Mouse (Mus musculus): ENCODE measurements around the gene Marveld2. TPM values are rescaled to one million over a fixed set of nuclear protein-coding genes. Genes with fewer than 3 reads are reported as not detected.

The Marveld2 gene
- polyA plus RNA-seq, 1 experiment from 2014 or later = 20.5 TPM

- Histone ChIP-seq H3K36me3 (ENCODE audit: insufficient read depth, low read length) (no peaks in the 10 kb centered on the region), H3K4me1 (ENCODE audit: insufficient read depth, low read length) (peaks cover 6% of the 10 kb centered on the region; the same call in 1 of the 2 replicates), H3K9me3 (ENCODE audit: low read length) (no peaks in the 10 kb centered on the region), H3K4me3 (ENCODE audit: low read length) (no peak overlapping the region), H3K4me2 (replicated peaks; ENCODE audit: low read depth, low read length) (0 out of 2 replicates have a peak overlapping the region, but pooled peaks have one; percentile 10), H3K27ac (ENCODE audit: low read length) (no peak overlapping the region), H3K27me3 (ENCODE audit: insufficient read depth, low read length) (no peaks in the 10 kb centered on the region), H3K9ac (replicated peaks; ENCODE audit: low read length) (no peak overlapping the region)
- peak; percentile 50; the same call in 1 of the 2 replicates for ATAC-seq (ENCODE audit: low FRiP score, low TSS enrichment)
- WGBS = 18% methylated on average over 3 of the region's 3 CpGs
Observed at GRCm38 (mm10) chr13:100581701-100582100, 35.1 kb downstream of the Marveld2 start.

- no peak overlapping the region for H3K27ac ChIP-seq (ENCODE audit: low read length)
- H3K9ac ChIP-seq (replicated peaks; ENCODE audit: low read length) = no peak overlapping the region
- no peak overlapping the region for H3K4me3 ChIP-seq (ENCODE audit: low read length)
- no peak for ATAC-seq (ENCODE audit: low FRiP score, low TSS enrichment)
- H3K4me1 ChIP-seq (ENCODE audit: insufficient read depth, low read length) = peaks cover 6% of the 10 kb centered on the region; the same call in 1 of the 2 replicates
- H3K36me3 ChIP-seq (ENCODE audit: insufficient read depth, low read length) = no peaks in the 10 kb centered on the region
- H3K4me2 ChIP-seq (replicated peaks; ENCODE audit: low read depth, low read length) = no peak overlapping the region
- H3K27me3 ChIP-seq (ENCODE audit: insufficient read depth, low read length) = no peaks in the 10 kb centered on the region
- H3K9me3 ChIP-seq (ENCODE audit: low read length) = no peaks in the 10 kb centered on the region
Observed at GRCm38 (mm10) chr13:100579951-100580350, 36.8 kb downstream of the Marveld2 start.

GRCm38 (mm10) chr13:100579220-100579619 is 37.6 kb downstream of the Marveld2 start:
- 69% methylated on average over 3 of the region's 3 CpGs for WGBS
- H3K27ac ChIP-seq (ENCODE audit: low read length) = no peak overlapping the region
- H3K36me3 ChIP-seq (ENCODE audit: insufficient read depth, low read length) = no peaks in the 10 kb centered on the region
- H3K4me2 ChIP-seq (replicated peaks; ENCODE audit: low read depth, low read length) = no peak overlapping the region
- H3K4me3 ChIP-seq (ENCODE audit: low read length) = no peak overlapping the region
- H3K9ac ChIP-seq (replicated peaks; ENCODE audit: low read length) = no peak overlapping the region
- no peak for ATAC-seq (ENCODE audit: low FRiP score, low TSS enrichment)
- no peaks in the 10 kb centered on the region for H3K27me3 ChIP-seq (ENCODE audit: insufficient read depth, low read length)
- no peaks in the 10 kb centered on the region for H3K9me3 ChIP-seq (ENCODE audit: low read length)
- peaks cover 6% of the 10 kb centered on the region; the same call in 1 of the 2 replicates for H3K4me1 ChIP-seq (ENCODE audit: insufficient read depth, low read length)

- ATAC-seq (ENCODE audit: low FRiP score, low TSS enrichment) = no peak
- no peak overlapping the region for H3K27ac ChIP-seq (ENCODE audit: low read length)
- H3K4me1 ChIP-seq (ENCODE audit: insufficient read depth, low read length) = no peaks in the 10 kb centered on the region
- WGBS = 58% methylated on average over 2 of the region's 2 CpGs
- H3K4me3 ChIP-seq (ENCODE audit: low read length) = no peak overlapping the region
- no peaks in the 10 kb centered on the region for H3K27me3 ChIP-seq (ENCODE audit: insufficient read depth, low read length)
- no peaks in the 10 kb centered on the region for H3K9me3 ChIP-seq (ENCODE audit: low read length)
- no peak overlapping the region for H3K9ac ChIP-seq (replicated peaks; ENCODE audit: low read length)
- H3K36me3 ChIP-seq (ENCODE audit: insufficient read depth, low read length) = no peaks in the 10 kb centered on the region
- no peak overlapping the region for H3K4me2 ChIP-seq (replicated peaks; ENCODE audit: low read depth, low read length)
Observed at GRCm38 (mm10) chr13:100575950-100576349, 40.8 kb downstream of the Marveld2 start.

GRCm38 (mm10) chr13:100570713-100571112 is 46.1 kb downstream of the Marveld2 start:
- H3K27me3 ChIP-seq (ENCODE audit: insufficient read depth, low read length) = no peaks in the 10 kb centered on the region
- H3K27ac ChIP-seq (ENCODE audit: low read length) = no peak overlapping the region
- no peak overlapping the region for H3K9ac ChIP-seq (replicated peaks; ENCODE audit: low read length)
- no peaks in the 10 kb centered on the region for H3K9me3 ChIP-seq (ENCODE audit: low read length)
- no peak for ATAC-seq (ENCODE audit: low FRiP score, low TSS enrichment)
- H3K4me2 ChIP-seq (replicated peaks; ENCODE audit: low read depth, low read length) = no peak overlapping the region
- no peak overlapping the region for H3K4me3 ChIP-seq (ENCODE audit: low read length)
- H3K36me3 ChIP-seq (ENCODE audit: insufficient read depth, low read length) = no peaks in the 10 kb centered on the region
- WGBS = 53% methylated on average over 2 of the region's 2 CpGs
- H3K4me1 ChIP-seq (ENCODE audit: insufficient read depth, low read length) = no peaks in the 10 kb centered on the region

- ATAC-seq (ENCODE audit: low FRiP score, low TSS enrichment) = no peak
- Histone ChIP-seq H3K9ac (replicated peaks; ENCODE audit: low read length) (no peak overlapping the region), H3K36me3 (ENCODE audit: insufficient read depth, low read length) (no peaks in the 10 kb centered on the region), H3K9me3 (ENCODE audit: low read length) (no peaks in the 10 kb centered on the region), H3K4me1 (ENCODE audit: insufficient read depth, low read length) (no peaks in the 10 kb centered on the region), H3K4me2 (replicated peaks; ENCODE audit: low read depth, low read length) (no peak overlapping the region), H3K4me3 (ENCODE audit: low read length) (no peak overlapping the region), H3K27ac (ENCODE audit: low read length) (no peak overlapping the region), H3K27me3 (ENCODE audit: insufficient read depth, low read length) (no peaks in the 10 kb centered on the region)
- WGBS = 100% methylated on average over 1 of the region's 1 CpGs
Observed at GRCm38 (mm10) chr13:100568359-100568758, 48.4 kb downstream of the Marveld2 start.

- Histone ChIP-seq H3K27me3 (ENCODE audit: insufficient read depth, low read length) (no peaks in the 10 kb centered on the region), H3K4me1 (ENCODE audit: insufficient read depth, low read length) (no peaks in the 10 kb centered on the region; the same call in 1 of the 2 replicates), H3K4me3 (ENCODE audit: low read length) (no peak overlapping the region), H3K27ac (ENCODE audit: low read length) (no peak overlapping the region), H3K9ac (replicated peaks; ENCODE audit: low read length) (no peak overlapping the region), H3K9me3 (ENCODE audit: low read length) (no peaks in the 10 kb centered on the region), H3K36me3 (ENCODE audit: insufficient read depth, low read length) (no peaks in the 10 kb centered on the region), H3K4me2 (replicated peaks; ENCODE audit: low read depth, low read length) (no peak overlapping the region)
- 78% methylated on average over 9 of the region's 9 CpGs for WGBS
- no peak for ATAC-seq (ENCODE audit: low FRiP score, low TSS enrichment)
Observed at GRCm38 (mm10) chr13:100559449-100559848, 57.3 kb downstream of the Marveld2 start.

- peaks cover 12% of the 10 kb centered on the region for H3K4me1 ChIP-seq (ENCODE audit: insufficient read depth, low read length)
- 43% methylated on average over 4 of the region's 4 CpGs for WGBS
- H3K27me3 ChIP-seq (ENCODE audit: insufficient read depth, low read length) = peaks cover 19% of the 10 kb centered on the region
- no peak for ATAC-seq (ENCODE audit: low FRiP score, low TSS enrichment)
- no peak overlapping the region for H3K27ac ChIP-seq (ENCODE audit: low read length)
- H3K9ac ChIP-seq (replicated peaks; ENCODE audit: low read length) = no peak overlapping the region
- H3K4me2 ChIP-seq (replicated peaks; ENCODE audit: low read depth, low read length) = no peak overlapping the region
- no peaks in the 10 kb centered on the region for H3K36me3 ChIP-seq (ENCODE audit: insufficient read depth, low read length)
- H3K9me3 ChIP-seq (ENCODE audit: low read length) = no peaks in the 10 kb centered on the region
- H3K4me3 ChIP-seq (ENCODE audit: low read length) = no peak overlapping the region
Observed at GRCm38 (mm10) chr13:100557011-100557410, 59.8 kb downstream of the Marveld2 start.

GRCm38 (mm10) chr13:100553042-100553437 is 63.7 kb downstream of the Marveld2 start:
- Histone ChIP-seq H3K9ac (replicated peaks; ENCODE audit: low read length) (peak overlapping the region; percentile 83), H3K4me2 (replicated peaks; ENCODE audit: low read depth, low read length) (peak overlapping the region; percentile 97), H3K9me3 (ENCODE audit: low read length) (no peaks in the 10 kb centered on the region), H3K4me1 (ENCODE audit: insufficient read depth, low read length) (peaks cover 18% of the 10 kb centered on the region; the same call in 1 of the 2 replicates), H3K4me3 (ENCODE audit: low read length) (peak overlapping the region; percentile 73), H3K36me3 (ENCODE audit: insufficient read depth, low read length) (no peaks in the 10 kb centered on the region), H3K27ac (ENCODE audit: low read length) (peak overlapping the region; percentile 78), H3K27me3 (ENCODE audit: insufficient read depth, low read length) (peaks cover 41% of the 10 kb centered on the region)
- ATAC-seq (ENCODE audit: low FRiP score, low TSS enrichment) = no peak
- 3% methylated on average over 12 of the region's 12 CpGs for WGBS

GRCm38 (mm10) chr13:100552369-100553041 is 64.3 kb downstream of the Marveld2 start, which contains the start of gene Ocln:
Gene Ocln, minus strand, starts transcription at chr13:100552718.
- Histone ChIP-seq H3K9ac (replicated peaks; ENCODE audit: low read length) (peak within 1 kb of the TSS; percentile 83), H3K4me3 (ENCODE audit: low read length) (peak within 1 kb of the TSS; percentile 73), H3K9me3 (ENCODE audit: low read length) (no peaks in the 10 kb centered on the region), H3K27me3 (ENCODE audit: insufficient read depth, low read length) (peaks cover 41% of the 10 kb centered on the region), H3K36me3 (ENCODE audit: insufficient read depth, low read length) (no peaks in the 10 kb centered on the region), H3K27ac (ENCODE audit: low read length) (peak within 1 kb of the TSS; percentile 78), H3K4me1 (ENCODE audit: insufficient read depth, low read length) (peaks cover 18% of the 10 kb centered on the region; the same call in 1 of the 2 replicates), H3K4me2 (replicated peaks; ENCODE audit: low read depth, low read length) (peak within 1 kb of the TSS; percentile 97)
- WGBS = 0% methylated on average over 40 of the region's 45 CpGs
- peak; percentile 89 for ATAC-seq (ENCODE audit: low FRiP score, low TSS enrichment)
